Mouse (Mus musculus): ENCODE measurements around the gene Nrip1.
A peak's percentile ranks its signal among the peaks of the same experiment; 100 is the strongest.

- no peak for TF ChIP-seq MYOD1 (IDR thresholded peaks at IDR 0.05; ENCODE audit: control insufficient read depth, insufficient read length, low read depth)
- TF ChIP-seq MAX (IDR thresholded peaks at IDR 0.05) = no peak
- TF ChIP-seq CTCF (IDR thresholded peaks at IDR 0.05; ENCODE audit: control insufficient read depth, insufficient read depth, insufficient read length) = no peak
- TF ChIP-seq USF1 (IDR thresholded peaks at IDR 0.05; ENCODE audit: low read depth) = no peak
- TF ChIP-seq FOSL1 (IDR thresholded peaks at IDR 0.05; ENCODE audit: insufficient read depth, low read length, poor library complexity, severe bottlenecking) = no peak
- peak; percentile 81 for TF ChIP-seq CEBPB (IDR thresholded peaks at IDR 0.05; ENCODE audit: low read depth)
- TF ChIP-seq MYOG (IDR thresholded peaks at IDR 0.05; ENCODE audit: control insufficient read depth, extremely low read depth, insufficient read length) = no peak
These were observed 32.0 kb downstream of the Nrip1 start for GRCm38 (mm10) chr16:76341636-76342035.
